Mouse (Mus musculus): Measurements from ENCODE around the gene Topaz1. TPM values are rescaled to one million over a fixed set of nuclear protein-coding genes. Genes with fewer than 3 reads are reported as not detected.
A peak's percentile ranks its signal among the peaks of the same experiment; 100 is the strongest.

Topaz1 gene
- polyA plus RNA-seq, 1 experiment, result not detected

DNA sequence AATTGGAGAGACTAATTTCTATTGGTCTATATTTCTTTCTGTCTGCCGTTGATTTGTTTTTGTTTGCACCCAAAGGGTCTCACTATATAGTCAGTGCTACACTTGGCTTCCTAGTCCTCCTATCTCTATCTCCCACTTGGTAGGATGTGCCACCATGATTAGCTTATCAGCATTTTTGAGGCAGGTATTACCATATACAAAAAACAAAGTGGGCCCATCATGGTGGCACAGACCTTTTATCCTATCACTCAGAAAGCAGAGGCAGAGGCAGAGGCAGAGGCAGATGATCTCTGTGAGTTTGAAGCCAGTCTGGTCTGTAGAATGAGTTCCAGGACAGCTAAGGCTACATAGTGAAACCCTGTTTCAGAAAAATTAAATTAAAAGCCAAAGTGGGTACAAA, 39.4 kb downstream of the Topaz1 start:
- Histone ChIP-seq H3K4me3 (ENCODE audit: insufficient read depth, low read depth, low read length) (no peak overlapping the region), H3K4me1 (ENCODE audit: control insufficient read depth, insufficient read depth, low read length) (no peaks in the 10 kb centered on the region), H3K27ac (ENCODE audit: insufficient read depth, low read depth, low read length) (no peak overlapping the region)
- TF ChIP-seq POLR2A (IDR thresholded peaks at IDR 0.05; ENCODE audit: insufficient read depth, low read depth, low read length), result no peak
- no peak for TF ChIP-seq CTCF (IDR thresholded peaks at IDR 0.05; ENCODE audit: insufficient read depth, low read depth, low read length)
- WGBS, result 93% methylated on average over 1 of the region's 1 CpGs

DNA sequence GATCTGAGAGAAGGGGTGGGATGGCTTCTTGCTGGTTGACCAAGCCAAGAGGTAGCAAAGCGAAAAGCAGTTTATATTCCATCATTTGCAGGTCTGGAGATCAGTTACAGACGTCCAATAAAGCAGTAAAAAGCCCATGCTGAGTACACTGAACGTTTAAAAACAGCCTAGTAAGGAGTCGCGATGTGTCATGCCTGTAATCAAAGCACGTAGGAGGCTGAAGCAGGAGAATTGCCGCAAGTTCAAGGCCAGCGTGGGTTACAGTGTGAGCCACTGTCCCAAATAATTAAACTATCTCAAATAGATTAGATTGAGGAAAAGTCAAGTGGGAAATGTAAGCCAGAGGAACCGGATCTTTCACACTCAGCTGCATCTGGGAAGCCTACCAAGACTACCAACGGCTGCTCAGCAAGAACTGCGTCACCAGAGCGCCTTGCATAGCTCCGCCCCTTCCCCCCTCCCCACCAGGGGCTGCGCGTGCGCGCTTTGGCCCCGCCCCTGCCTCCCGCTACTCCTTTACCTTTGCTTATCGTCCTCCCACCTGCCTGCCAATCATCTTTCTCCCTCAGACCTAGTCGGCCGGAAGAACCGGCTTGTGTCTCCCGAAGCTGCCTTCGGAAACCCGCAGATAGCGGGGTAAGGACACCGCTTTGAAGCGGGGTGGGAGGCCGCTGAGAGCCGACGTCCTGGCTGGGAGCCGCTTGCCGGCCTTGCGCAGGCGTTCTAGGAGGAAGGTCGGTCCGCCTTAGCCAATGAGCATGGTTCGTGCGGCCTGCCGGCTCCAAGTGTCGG, 58.1 kb downstream of the Topaz1 start, which contains the start of gene Tcaim:
Gene Tcaim, plus strand, starts transcription at position 487 of the 792 bp plus-strand sequence.
- H3K4me1 ChIP-seq (ENCODE audit: control insufficient read depth, insufficient read depth, low read length), result 0 out of 2 replicates have a peak, but pooled peaks cover 4% of the 10 kb centered on the region
- peak within 1 kb of the TSS; percentile 87 for H3K4me3 ChIP-seq (ENCODE audit: insufficient read depth, low read depth, low read length)
- WGBS, result 5% methylated on average over 42 of the region's 42 CpGs
- peak; percentile 81 for TF ChIP-seq POLR2A (IDR thresholded peaks at IDR 0.05; ENCODE audit: insufficient read depth, low read depth, low read length)
- TF ChIP-seq CTCF (IDR thresholded peaks at IDR 0.05; ENCODE audit: insufficient read depth, low read depth, low read length), result no peak
- H3K27ac ChIP-seq (ENCODE audit: insufficient read depth, low read depth, low read length), result peak within 1 kb of the TSS; percentile 96

DNA sequence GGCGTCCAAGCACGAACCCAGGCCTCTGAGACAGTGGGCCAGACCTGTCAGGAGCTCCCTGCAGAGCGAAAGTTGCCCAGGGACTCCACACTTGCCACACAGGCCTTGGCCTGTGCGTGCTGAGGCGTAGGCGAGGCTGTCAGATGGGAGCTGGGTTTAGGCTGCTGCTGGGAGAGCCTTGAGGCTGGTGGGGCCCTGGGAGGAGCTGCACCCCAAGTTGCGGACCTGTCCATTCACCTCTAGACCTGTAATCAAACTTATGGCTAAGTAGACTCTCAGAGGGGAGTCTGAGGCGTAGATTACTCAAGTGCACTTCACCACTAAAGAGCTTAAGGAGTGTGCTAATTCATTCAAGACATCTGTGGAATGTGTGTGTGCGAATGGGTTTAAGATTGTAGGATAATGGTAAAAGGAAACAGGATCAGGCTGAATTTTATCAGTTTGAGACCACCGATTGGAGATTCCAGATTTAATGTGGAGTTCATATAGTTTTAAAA, 58.7 kb downstream of the Topaz1 start:
- TF ChIP-seq CTCF (IDR thresholded peaks at IDR 0.05; ENCODE audit: insufficient read depth, low read depth, low read length), result no peak
- TF ChIP-seq POLR2A (IDR thresholded peaks at IDR 0.05; ENCODE audit: insufficient read depth, low read depth, low read length), result no peak
- Histone ChIP-seq H3K4me3 (ENCODE audit: insufficient read depth, low read depth, low read length) (peak overlapping the region; percentile 87), H3K4me1 (ENCODE audit: control insufficient read depth, insufficient read depth, low read length) (0 out of 2 replicates have a peak, but pooled peaks cover 4% of the 10 kb centered on the region), H3K27ac (ENCODE audit: insufficient read depth, low read depth, low read length) (peak overlapping the region; percentile 96)
- 7% methylated on average over 10 of the region's 10 CpGs for WGBS

DNA sequence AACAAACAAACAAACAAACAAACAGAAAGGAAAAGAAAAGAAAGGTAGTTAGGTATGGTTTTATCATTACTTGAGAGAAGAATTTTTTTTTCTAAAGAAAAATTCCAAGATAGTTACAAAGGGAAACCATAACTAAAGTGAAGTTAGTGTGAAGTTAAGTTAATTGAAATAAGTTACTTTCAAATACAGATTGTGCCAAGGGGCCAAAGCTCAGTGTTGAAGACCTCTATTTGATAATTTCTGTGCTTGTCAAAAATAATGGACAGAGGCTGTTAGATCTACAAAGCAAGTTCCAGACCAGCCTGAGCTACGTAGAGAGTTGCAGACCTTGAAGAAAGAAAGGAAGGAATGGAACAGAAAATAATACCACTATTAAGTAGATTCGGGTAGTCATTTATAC, 60.0 kb downstream of the Topaz1 start:
- WGBS, result 96% methylated on average over 2 of the region's 2 CpGs
- no peak for TF ChIP-seq POLR2A (IDR thresholded peaks at IDR 0.05; ENCODE audit: insufficient read depth, low read depth, low read length)
- no peak for TF ChIP-seq CTCF (IDR thresholded peaks at IDR 0.05; ENCODE audit: insufficient read depth, low read depth, low read length)
- Histone ChIP-seq H3K27ac (ENCODE audit: insufficient read depth, low read depth, low read length) (no peak overlapping the region), H3K4me3 (ENCODE audit: insufficient read depth, low read depth, low read length) (no peak overlapping the region), H3K4me1 (ENCODE audit: control insufficient read depth, insufficient read depth, low read length) (0 out of 2 replicates have a peak, but pooled peaks cover 4% of the 10 kb centered on the region)

DNA sequence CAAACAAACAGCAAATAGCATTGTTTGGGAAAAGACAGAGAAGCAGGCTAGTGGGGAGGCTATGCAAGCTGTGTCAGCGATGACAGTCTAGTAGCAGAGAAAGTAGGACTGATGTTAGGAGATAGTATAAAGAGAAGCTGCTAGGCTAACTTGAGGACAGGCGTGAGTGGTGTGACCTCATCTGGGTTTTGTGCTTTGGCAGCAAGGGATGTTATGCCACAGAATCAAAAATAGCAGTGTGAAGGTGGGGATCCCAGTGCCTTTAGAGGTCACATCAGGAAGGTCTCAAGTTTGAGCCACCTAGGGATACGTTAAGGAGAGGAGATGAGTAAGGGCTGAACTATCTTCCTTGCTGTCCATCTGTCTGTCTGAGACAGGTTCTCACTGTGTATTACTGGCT, 63.1 kb downstream of the Topaz1 start:
- Histone ChIP-seq H3K4me3 (ENCODE audit: insufficient read depth, low read depth, low read length) (no peak overlapping the region), H3K27ac (ENCODE audit: insufficient read depth, low read depth, low read length) (no peak overlapping the region), H3K4me1 (ENCODE audit: control insufficient read depth, insufficient read depth, low read length) (0 out of 2 replicates have a peak, but pooled peaks cover 2% of the 10 kb centered on the region)
- TF ChIP-seq CTCF (IDR thresholded peaks at IDR 0.05; ENCODE audit: insufficient read depth, low read depth, low read length) (no peak), POLR2A (IDR thresholded peaks at IDR 0.05; ENCODE audit: insufficient read depth, low read depth, low read length) (no peak)
- WGBS, result 83% methylated on average over 3 of the region's 3 CpGs

DNA sequence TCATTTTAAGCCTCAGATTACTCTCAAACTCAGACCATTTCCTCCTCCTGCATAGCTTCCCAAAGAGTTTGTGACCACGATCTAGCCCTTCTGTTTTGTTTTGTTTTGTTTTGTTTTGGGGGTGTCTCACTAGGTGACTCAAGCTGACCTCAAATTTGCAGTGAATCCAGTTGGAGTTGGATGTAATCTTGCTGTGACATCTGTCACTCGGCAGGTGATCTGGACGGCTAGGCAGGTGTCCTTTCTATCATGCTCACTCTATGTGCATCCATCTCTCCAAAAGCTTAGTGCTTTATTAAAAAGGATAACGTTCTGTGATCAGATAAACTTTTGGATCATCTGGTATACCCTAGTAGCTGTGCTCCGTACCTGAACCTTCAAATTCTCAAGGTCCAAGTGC, 65.2 kb downstream of the Topaz1 start:
- H3K4me3 ChIP-seq (ENCODE audit: insufficient read depth, low read depth, low read length), result no peak overlapping the region
- 89% methylated on average over 5 of the region's 5 CpGs for WGBS

DNA sequence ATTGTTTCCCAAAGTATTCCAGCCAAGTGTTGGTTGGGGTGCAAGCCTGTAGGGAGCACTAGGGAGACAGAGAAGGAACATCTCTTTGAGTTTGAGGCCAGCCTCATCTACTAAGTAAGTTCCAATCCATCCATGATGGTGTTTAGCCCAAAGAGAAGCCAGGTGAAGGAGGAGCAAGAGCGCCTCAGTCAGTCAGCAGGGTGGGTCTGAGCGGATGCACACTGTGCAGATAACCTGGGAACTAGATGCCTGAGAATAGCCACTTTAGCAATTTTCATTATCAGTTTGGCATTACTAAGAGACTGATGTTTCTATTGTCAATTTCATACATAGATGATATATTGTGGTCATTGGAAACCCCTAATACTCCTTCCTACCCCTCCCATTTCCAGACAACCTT, 67.6 kb downstream of the Topaz1 start:
- H3K4me3 ChIP-seq (ENCODE audit: insufficient read depth, low read depth, low read length), result no peak overlapping the region
- TF ChIP-seq POLR2A (IDR thresholded peaks at IDR 0.05; ENCODE audit: insufficient read depth, low read depth, low read length), result no peak
- no peak for TF ChIP-seq CTCF (IDR thresholded peaks at IDR 0.05; ENCODE audit: insufficient read depth, low read depth, low read length)
- no peaks in the 10 kb centered on the region for H3K4me1 ChIP-seq (ENCODE audit: control insufficient read depth, insufficient read depth, low read length)
- H3K27ac ChIP-seq (ENCODE audit: insufficient read depth, low read depth, low read length), result no peak overlapping the region
- WGBS, result 86% methylated on average over 2 of the region's 2 CpGs

More for the DNA sequence above, 65.2 kb downstream of the Topaz1 start:
- TF ChIP-seq POLR2A (IDR thresholded peaks at IDR 0.05; ENCODE audit: insufficient read depth, low read depth, low read length) (no peak), CTCF (IDR thresholded peaks at IDR 0.05; ENCODE audit: insufficient read depth, low read depth, low read length) (no peak)
- H3K4me1 ChIP-seq (ENCODE audit: control insufficient read depth, insufficient read depth, low read length), result 0 out of 2 replicates have a peak, but pooled peaks cover 2% of the 10 kb centered on the region
- H3K27ac ChIP-seq (ENCODE audit: insufficient read depth, low read depth, low read length), result no peak overlapping the region

DNA sequence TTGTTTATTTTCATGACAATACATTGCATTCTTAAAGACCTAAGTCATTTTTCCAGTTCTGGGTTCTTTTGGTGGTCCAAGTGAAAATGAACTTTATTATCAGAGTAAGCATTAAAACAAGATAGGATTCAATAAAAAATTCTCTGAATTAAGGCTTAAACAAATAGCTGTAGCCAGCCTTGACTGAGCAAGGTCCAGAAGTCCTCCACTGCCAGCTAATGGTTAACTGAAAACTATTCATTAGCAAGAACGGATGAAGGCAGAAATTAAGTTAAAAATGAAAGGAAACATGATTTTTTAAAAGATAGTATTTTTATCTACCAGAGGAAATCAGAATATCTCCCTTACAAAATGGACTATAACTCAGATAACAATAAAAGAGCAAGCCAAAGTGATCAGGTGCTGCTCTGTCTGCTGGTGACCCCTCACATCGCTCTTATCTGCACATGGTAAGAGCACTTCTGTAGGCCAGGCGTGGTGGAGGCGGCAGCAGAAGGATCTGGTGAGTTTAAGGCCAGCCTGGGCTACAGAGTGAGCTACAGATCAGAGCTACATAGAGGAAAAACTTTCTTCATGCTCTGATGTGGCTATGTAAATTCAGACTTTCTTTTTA, 68.2 kb downstream of the Topaz1 start:
- TF ChIP-seq POLR2A (IDR thresholded peaks at IDR 0.05; ENCODE audit: insufficient read depth, low read depth, low read length), result no peak
- no peak for TF ChIP-seq CTCF (IDR thresholded peaks at IDR 0.05; ENCODE audit: insufficient read depth, low read depth, low read length)
- WGBS, result 88% methylated on average over 4 of the region's 4 CpGs
- H3K4me1 ChIP-seq (ENCODE audit: control insufficient read depth, insufficient read depth, low read length), result no peaks in the 10 kb centered on the region
- H3K27ac ChIP-seq (ENCODE audit: insufficient read depth, low read depth, low read length), result no peak overlapping the region
- H3K4me3 ChIP-seq (ENCODE audit: insufficient read depth, low read depth, low read length), result no peak overlapping the region
